Mouse (Mus musculus) lung, postnatal 0 days (tissue): Measurements from ENCODE around the gene AC124108.1.

Source experiments
- CTCF ChIP-seq: IDR thresholded peaks from 2 replicates; pipeline ENCODE4 v1.5.1; 2016; ENCODE audit warnings: antibody characterized with exemption, mild to moderate bottlenecking
- EP300 ChIP-seq: IDR thresholded peaks from 2 replicates; pipeline ENCODE4 v1.6.1; 2016; ENCODE audit warnings: antibody characterized with exemption, mild to moderate bottlenecking, control low read depth

GRCm38 (mm10) chr1:132212218-132212617, 21.0 kb downstream of the AC124108.1 start:
- TF ChIP-seq CTCF (peak; percentile 87), EP300 (no peak)
